Mouse (Mus musculus) R1 (cell line): ENCODE measurements at regions not wholly inside any gene's neighbourhood (a gene's known extent, or its start where the extent isn't known, plus 50 kb on each side); places are given as distances from the start of the nearest gene placed in this dataset.

Experiments
- DNase-seq: peaks from one replicate; pipeline ENCODE4 v3.0.0-alpha.2; 2018; ENCODE audit warnings: low read depth, low spot score

- DNase-seq: no peak
Observed at GRCm38 (mm10) chr10:113034356-113034755, 105.6 kb upstream of the Atxn7l3b start.

- no peak for DNase-seq
Observed at GRCm38 (mm10) chr10:113032870-113033269, 104.1 kb upstream of the Atxn7l3b start.

- peak; percentile 35 for DNase-seq
Observed at GRCm38 (mm10) chr10:113027300-113027699, 98.5 kb upstream of the Atxn7l3b start.

- no peak for DNase-seq
Observed at GRCm38 (mm10) chr10:113024633-113025032, 95.8 kb upstream of the Atxn7l3b start.

GRCm38 (mm10) chr10:113009124-113009523 lies 80.3 kb upstream of the Atxn7l3b start:
- no peak for DNase-seq

GRCm38 (mm10) chr10:112990720-112991119 lies 61.9 kb upstream of the Atxn7l3b start:
- DNase-seq: no peak

- no peak for DNase-seq
Observed at GRCm38 (mm10) chr10:112982697-112983096, 53.9 kb upstream of the Atxn7l3b start.
